Mouse (Mus musculus) frontal cortex, postnatal 10 days (tissue): ENCODE measurements around the gene Reep1.

ENCODE experiments used
- DNase-seq, 2 experiments: peaks; one replicate each; pipeline ENCODE4 v3.0.0; 2022; ENCODE audit warnings: low spot score in 2 of 2, mixed read lengths in 1 of 2

Reep1 gene

DNA sequence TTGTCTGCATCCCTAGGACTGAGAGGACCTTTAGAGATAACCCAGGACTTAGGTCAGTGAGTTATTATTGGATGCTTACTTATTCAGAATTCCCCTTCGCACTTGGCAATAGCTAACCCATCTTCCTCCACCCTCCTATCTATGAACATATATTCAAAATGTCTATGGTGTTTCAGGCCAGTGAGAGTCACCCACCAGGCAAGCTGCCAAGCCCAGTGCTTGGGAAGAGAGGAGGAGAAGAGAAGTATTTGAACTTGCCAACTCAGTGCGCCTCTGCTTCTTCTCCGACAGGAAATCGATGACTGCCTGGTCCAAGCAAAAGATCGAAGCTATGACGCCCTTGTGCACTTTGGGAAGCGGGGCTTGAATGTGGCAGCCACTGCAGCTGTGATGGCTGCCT lies 73.1 kb downstream of the Reep1 start:
- DNase-seq: no peak

DNA sequence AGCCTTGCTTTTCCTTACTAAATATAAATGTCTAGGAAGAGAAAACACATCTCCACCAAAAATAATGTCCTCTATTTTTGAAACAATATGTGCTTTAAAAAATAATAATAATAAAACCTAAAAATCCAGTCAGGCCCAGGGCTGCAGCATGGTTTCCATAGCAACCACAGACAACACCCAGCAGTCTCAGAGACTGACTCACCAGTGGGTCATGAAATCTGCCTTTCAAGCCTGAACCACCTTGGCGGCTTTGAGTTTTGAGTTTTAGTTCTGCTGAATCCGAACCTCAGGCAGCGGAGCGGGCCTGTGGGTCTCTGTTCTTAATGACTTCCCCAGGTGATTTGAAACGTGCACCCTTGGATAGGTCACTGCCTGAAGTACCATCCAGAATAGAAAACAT lies 75.8 kb downstream of the Reep1 start:
- DNase-seq: no peak

DNA sequence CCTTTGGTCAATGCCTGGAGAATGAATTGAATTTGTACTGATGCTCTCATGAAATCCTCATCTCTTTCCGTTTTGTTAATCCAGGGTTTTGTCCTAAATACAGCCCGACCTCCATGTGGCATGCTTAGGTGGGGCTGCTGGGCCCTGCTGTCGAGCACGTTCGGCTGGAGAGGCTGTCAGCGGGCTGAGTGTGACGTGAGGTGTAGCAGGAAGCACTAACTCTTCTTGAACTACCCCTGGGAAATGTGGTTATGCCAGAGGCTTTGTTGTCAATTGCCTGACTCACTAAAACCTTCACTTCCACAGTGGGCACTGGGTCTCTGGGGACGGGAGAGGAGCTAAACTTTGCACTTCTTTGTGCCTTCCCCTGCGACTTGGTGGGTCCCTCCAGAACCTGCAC lies 81.0 kb downstream of the Reep1 start:
- DNase-seq: no peak

DNA sequence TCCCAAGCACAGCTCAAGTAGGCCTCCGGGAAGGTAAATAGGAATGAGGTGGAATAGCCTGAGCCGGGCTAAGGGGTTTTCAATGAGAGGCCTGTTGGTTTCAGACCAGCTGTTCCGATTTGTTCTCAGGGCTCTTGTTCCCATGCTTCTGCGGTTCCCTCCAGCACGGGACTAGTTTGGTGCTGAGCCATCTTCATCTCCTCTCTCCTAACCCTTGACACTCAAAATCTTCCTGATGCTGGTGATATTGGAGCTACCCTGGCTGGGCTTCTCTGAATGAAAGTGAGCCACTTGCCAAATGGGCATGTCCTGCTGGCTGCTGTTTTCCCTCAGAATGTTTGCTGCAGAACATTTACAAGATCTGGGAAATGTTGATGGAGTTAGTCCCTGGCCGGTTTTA lies 84.4 kb downstream of the Reep1 start:
- DNase-seq: no peak

DNA sequence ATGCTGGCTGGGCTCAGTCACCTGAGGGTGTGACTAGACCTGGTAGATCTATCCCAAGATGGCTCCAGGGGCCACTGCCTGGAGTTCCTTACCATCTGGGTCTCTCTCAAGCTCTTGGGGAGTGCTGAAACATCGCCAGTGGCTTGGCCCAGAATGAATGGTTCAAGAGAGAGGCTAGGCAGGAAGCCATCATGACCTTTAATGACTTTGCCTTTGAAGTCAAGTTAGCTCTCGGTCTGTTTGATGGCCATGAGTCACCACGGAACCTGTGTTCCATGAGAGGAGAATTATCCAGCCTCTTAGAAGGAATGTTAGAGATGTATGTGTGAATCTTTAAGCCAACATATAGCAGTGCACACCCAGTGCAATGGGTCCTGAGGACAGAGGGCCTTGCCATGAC lies 92.0 kb downstream of the Reep1 start:
- no peak for DNase-seq

DNA sequence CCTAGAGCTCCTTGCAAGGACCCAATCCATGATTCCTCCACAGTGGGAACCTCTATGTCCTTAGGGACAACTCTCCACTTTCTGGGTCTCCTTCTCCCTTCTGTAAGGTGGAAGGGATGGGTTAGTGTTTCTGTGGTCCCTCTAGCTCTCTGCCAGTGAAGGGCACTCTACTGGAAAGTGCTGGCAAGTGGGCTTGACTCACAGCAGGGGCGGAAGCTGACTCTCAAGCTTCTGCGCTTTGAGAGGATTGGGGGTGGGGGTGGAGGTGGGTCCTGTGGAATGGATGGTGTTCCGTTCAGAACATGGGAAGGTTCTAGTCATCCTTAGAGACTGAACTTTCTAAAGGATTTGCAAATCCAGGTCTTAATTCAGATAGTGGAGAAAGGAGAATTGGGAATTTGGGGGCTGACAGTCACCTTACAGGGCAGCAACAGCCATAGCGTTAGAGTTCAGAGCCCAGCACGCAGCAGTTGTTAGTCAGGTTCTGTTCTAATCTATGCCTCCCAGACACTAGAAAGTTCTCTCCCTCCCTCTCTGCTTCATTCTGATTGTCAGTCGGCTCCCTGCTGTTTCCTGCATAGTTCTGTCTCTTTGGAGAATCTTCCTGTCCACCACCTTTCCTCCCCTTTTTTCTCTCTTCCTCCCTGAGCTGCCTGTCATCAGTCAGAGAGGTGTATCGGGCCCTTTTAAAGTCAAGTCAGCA lies 93.8 kb downstream of the Reep1 start:
- no peak for DNase-seq

DNA sequence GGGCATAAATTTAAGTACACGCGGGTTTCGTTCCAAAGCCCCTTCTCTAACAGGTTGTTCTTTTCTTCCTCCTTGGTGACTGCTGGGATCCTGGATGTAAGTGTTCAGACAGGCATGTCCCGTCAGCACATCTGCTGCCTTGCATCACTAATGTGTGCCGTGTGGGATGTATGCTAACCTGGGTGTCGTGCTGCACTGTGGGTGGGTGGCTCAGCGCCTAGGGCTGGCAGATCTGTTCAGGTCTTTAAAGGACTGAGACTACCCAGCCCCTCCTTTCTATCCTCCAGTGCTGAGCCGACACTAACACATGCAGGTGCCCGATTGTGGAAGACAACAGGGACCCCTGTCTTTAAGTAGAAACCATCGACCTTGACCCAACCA lies 94.3 kb downstream of the Reep1 start:
- peak in 1 of 2 experiments; percentile 58 for DNase-seq

DNA sequence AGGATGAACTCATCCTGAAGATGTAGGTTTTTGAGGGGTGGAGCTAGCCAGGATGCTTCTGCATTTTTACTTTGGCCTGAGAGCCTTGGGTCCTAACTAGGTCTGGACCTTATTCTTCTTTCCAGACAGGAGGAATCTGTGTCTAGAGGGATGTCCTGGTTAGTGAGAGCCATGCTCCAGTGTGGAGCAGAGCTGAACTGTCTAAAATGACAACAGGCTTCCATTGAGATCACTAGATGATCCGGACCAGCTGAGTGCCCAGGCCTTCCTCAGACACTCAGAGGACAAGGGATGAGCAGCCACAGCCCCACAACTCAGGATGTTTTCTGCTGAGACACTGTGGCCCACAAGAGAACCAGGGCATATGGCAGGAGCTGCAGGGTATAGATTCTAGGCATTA lies 96.2 kb downstream of the Reep1 start:
- DNase-seq: no peak

DNA sequence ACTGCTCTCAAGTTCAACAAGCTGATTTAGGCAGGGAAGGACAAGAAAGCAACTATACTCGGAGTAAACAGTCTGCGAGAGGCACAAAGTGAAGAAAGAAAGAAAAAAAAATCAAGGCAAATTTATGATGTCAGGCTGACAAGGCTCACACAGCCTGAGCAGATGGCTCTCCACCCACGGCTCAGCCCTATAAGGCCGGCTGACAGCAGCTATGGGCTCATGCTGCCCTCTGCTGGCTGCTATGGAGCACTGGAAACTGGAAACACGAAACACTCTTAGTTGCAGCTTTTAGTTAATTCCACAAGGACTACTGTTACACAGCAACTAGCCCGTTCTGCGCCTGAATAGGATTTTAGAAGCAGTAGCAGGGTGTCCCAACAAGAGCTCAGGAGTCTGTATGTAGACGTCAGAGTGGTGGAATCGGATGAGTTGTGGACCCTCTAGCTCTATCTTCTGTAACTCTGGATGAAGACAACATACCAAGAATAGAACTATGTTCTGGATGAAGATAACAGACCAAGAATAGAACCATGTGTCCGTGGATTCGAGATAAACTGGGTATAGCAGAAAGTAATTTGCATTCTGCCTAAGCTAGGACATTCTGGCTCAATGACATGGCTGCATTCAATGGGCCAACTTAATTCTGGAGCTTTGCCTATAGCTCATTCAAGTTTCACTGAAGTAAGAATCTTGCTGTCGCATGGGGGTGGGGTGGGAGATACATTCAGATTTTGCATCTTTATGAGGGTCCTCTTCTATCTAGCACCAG lies 96.9 kb downstream of the Reep1 start:
- DNase-seq: peak; percentile 57 to 70

DNA sequence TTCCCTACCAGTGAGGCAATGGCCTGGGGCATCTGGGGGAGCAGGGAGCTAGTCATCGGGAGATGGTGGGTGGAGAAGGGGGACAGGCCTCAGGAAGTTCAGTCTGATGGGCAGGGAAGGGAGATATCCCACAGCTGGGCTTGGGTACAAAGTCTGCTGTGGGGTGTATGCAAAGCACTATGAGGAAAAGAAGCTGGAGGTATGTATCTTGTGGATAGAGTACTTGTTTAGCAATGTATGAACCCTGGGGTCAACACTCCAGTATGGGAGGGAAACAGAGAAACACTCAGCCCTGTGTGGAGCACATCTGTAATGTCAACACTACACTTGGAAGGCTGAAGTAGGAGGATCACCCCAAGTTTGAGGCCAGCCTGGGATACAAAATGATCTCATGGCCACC lies 99.4 kb downstream of the Reep1 start:
- no peak for DNase-seq

DNA sequence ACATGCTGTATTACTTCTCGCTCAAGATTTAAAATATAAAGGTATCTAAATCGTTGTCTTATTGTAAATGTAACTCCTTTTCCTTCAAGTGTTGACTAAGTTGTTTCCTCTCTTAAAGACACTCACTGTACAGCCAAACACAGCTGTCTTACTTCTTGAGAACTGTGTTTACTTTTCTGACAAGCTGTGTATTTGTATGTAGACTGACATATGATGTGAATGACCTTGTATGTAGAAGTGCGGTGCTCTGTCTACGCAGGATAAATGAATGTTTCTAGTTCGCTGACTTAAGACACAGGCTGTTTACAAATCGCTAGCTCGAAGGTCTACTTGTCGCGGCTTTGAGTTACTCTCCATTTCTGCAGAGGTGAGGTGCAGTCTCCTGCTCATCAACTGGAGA lies 102.5 kb downstream of the Reep1 start:
- no peak for DNase-seq

DNA sequence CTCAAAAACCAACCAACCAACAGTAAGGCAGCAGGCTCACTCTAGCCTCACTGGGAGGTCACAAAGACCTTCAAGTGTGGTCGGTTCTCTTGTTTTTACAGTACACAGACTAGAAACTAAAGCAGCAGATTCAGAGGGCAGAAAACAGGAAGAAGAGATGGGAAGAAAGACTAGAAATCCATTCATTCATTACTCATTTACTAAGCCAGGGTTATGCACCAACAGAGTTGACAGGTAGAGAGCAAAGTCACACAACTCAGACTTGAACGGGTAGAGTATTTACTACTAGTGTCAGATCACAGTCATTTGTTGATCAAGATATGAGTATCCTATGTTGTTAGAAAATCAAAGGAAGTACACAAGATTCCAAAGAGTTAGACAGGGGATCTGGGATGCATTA lies 105.5 kb downstream of the Reep1 start:
- DNase-seq: no peak

DNA sequence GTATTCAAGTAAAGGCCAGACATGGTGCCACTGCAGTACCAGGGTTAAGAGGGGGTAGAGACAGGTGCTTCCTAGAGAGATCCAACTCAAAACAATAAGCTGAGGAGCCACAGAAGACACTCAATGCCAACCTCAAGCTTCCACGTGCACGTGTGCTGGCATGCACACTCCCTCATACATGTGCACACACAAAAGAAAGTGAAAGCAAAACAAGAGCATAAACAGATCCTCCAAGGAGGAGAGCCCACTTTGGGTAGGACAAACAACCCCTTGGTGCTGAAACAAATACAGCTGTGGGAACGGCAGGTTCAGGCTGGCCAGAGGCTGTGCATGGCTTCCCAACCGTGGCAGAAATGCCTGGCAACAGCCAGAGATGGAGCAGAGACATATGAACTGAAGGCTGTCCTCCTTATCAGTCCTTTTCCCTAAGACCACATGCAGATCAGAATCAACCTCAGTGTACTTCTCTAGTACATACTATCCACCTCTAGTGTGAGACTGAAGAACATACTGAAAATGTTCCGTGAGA lies 112.5 kb downstream of the Reep1 start:
- no peak for DNase-seq

DNA sequence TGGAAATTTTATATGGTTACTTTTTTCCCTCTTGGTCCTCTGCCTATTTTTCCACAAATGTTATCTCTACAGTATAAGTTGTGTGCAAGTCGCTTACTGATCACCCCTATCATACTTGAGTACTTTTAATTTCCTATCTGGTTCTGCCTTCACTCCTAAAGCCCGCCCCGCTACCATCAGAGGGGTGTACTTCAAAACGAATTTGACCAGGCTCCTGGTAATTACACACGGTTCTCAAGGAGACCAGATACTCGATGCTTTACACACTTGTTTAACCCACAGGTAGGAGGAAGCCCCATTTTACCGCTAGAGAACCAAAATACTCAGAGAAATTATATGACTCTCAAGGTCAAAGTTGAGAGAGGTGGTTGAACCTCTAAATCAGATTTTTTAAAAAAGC lies 115.7 kb downstream of the Reep1 start:
- DNase-seq: no peak

DNA sequence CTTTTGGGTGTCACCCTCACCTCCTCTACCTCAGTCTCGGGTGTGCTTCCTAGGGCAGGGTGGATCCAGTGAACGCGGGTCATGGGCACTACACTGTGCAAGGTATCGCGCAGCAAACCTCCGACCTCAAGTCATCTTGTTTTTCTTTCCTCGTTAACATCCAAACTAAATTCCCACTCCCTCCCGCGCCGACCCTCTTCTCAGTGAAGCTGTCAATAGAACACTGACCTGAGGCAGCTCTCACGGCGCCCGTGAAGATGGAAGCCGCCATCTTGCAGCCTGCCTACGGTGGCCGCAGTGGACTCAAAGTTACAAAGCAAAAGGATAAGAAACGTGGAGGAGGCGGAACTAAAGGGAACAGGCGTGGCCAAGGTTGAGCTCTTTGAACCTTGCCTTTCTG lies 116.1 kb downstream of the Reep1 start:
- DNase-seq: peak; percentile 77 to 85

DNA sequence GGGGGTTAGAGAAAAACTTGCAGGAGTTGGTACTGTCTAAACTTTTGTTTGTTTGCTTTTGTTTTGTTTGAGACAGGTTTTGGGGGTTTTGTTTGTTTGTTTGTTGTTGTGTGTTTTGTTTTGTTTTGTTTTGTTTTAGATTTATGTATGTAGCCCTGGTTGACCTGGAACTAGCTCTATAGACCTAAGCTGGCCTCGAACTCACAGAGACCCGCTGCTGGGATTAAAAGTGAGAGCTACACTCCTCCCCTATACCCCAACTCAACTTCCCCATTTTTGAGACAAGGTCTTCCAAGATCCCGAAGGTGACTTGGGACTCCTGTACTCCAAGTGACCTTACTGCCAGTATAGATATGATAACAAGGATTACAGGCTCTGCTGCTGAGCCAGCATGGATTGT lies 116.6 kb downstream of the Reep1 start:
- no peak for DNase-seq

DNA sequence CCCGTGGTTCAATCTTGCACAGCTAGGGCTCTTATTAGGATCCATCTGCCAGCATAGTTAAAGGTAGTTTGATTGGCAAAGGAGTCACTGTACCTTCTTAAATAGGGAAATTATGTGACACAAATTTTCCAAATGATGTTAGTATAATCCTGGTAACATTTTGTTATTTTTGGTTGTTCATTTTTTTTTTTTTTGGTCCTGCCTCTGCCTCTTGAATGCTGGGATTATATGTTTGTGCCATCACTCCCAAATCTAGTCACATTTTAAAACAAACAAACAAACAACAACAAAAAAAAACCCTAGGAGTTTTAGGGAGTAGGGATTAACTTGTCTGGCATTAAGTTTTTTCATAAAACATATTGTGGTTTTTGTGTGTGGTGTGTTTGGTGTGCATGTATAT lies 119.5 kb downstream of the Reep1 start, which contains the start of gene Mrpl35:
Gene Mrpl35 (minus strand): TSS at position 101 of the 400 bp plus-strand sequence.
- DNase-seq: no peak

DNA sequence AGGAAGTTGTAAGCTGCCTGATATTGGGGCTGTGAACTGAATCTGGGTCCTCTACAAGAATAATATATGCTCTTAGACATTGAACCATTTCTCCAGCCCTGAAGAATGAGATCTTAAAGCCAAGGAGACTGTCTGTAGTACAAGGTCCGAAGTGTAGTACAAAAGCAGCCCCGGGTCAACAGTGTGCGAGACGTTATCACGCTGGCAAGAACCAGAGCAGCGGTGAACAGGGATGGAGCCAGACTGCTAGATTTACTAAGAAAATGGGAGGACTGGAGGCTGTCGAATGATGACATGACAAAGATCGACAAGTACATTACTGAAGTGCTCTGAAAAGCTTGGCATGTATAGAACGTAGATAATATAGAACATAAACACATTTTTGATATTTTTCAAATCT lies 122.4 kb downstream of the Reep1 start:
- no peak for DNase-seq

DNA sequence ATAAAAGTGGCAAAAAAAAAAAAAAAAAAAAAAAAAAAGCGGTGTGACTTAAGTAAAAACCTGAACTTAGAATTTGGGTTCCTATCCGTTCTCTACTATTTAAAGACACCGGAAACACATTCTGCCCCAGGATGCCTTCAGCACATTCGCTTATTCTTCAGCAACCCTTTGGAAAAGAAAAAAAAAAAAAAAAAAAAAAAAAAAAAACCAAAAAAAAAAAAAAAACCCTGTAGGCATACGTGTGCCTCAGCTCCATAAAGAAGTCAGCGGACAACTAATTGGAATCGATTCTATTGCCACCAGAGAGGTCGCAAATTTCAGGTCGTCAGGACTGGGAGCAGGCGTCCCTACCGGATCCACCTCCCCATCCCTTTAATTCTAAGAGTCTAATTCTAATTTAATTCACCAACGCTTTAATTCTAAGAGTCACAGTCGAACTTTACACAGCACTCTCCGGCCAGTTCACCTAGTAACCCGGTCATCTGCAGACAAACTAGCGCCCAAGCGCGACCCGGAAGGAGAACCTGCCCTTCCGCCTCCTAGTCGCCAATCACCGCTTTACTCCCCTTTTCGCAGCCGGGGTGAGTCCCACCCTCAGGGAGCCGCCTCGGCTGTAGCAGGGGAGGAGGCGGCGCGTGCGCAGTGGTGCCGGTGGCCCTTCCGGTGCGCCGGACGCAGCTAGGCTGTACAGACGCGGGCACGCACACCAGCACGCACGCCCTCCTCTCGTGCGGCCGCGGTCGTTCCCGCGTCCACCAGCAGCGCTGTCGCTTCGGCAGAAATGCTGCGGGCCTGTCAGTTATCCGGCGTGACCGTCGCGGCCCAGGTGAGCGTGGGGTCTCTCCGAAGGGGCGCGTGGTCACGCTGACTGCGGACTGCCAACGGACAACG lies 123.6 kb downstream of the Reep1 start, which contains the start of gene Immt:
Gene Immt (plus strand): TSS at position 642 of the 891 bp plus-strand sequence.
- DNase-seq: peak; percentile 97

DNA sequence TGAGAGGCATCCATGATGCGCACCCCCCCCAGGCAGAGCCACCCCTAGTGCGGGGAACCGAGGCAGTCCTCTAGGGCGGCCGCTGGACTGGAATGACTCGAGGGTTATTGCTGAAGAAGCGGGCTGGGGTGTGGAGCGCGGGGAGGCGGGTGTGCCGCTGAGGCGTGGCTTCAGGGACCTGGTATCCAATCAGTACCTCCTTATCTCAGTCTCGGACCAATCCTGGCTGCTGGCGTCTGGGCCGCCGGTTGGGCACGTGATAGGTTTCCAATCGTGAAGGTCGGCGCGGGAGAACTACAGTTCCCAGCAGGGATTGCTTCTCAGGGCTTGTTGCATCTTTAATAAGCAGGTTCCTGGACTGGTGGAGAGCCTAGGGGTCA lies 124.2 kb downstream of the Reep1 start:
- peak; percentile 95 to 97 for DNase-seq

DNA sequence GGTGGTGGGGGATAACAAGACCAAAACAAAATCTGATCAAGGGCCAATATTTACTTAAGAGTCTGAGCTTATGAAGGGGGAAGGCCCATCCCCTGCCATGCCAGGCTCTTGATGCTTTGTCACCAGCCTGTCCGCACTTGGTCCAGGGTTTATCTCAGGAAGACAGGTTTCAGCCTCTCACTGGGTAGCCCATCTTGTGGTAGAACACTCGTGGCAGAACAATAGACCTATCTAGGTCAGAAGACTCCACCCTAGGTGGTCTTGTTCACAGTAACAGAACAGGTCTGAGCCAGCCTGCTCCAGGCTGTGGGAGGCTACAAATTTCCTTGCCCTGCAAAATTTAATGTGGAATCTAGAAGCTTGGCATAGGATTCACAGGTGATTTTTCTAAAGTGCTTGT lies 129.4 kb downstream of the Reep1 start:
- DNase-seq: no peak

DNA sequence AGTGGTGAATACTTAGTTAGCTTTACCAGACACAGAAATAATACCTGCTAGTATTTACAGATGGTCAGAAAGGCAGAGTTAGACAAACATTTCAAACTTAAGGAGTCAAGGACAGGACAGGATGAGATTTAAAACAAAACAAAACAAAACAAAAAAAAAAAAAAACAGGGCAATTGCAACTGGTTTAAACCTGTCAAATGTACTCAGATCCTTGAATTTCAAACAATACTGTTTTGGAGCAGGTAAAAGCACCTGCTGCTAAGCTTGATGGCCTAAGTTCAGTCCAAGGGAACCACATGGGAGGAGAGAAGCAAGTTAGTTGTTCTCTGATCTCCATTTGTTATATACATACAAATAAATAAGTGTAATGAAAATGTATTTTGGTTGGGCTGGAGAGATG lies 132.5 kb downstream of the Reep1 start:
- DNase-seq: no peak
